In genomic region chr16:85637079-85637478, GRCm38 (mm10) we compare ENCODE assay signal across 23 mouse cellular contexts.
"Had no signal": no experiment of that assay in that cellular context is flagged by ENCODE, and none has a peak within 500 bp of the region (broad histone marks: within the 10 kb centered on the region; RNA-seq: fewer than 3 reads in every experiment).

No protein-coding gene starts in this region.

- H3K4me3 ChIP-seq: gastrocnemius, adult 2 months; heart, embryonic 10.5 days; heart, embryonic 12.5 days; hindbrain, embryonic 13.5 days; intestine, embryonic 15.5 days; layer of hippocampus, adult 2 months; left cerebral cortex, adult 2 months; limb, embryonic 10.5 days; limb, embryonic 12.5 days had no signal

- H3K9ac ChIP-seq: heart, embryonic 12.5 days; hindbrain, embryonic 13.5 days; intestine, embryonic 15.5 days; limb, embryonic 12.5 days had no signal

- H3K36me3 ChIP-seq: heart, embryonic 10.5 days; heart, embryonic 12.5 days; hindbrain, embryonic 13.5 days; intestine, embryonic 15.5 days; limb, embryonic 10.5 days; limb, embryonic 12.5 days had no signal

- DNase-seq: gastrocnemius, adult 2 months; gastrocnemius, postnatal 10 days; gastrocnemius, postnatal 25 days; heart, adult 18-20 months; heart, postnatal 10 days; heart, postnatal 4 days; kidney, adult 18-20 months; kidney, adult 8-10 months; kidney, postnatal 10 days; kidney, postnatal 25 days; kidney, postnatal 4 days; liver had no signal

- H3K9me3 ChIP-seq: heart, embryonic 10.5 days; heart, embryonic 12.5 days; hindbrain, embryonic 13.5 days; intestine, embryonic 15.5 days; limb, embryonic 10.5 days; limb, embryonic 12.5 days had no signal

- ATAC-seq: forebrain, embryonic 16.5 days; inflammation-experienced regulatory T-cells, adult 6 months; intestine, embryonic 15.5 days; intestine, postnatal 0 days had no signal

- H3K27me3 ChIP-seq: heart, embryonic 12.5 days; hindbrain, embryonic 13.5 days; intestine, embryonic 15.5 days; limb, embryonic 12.5 days had no signal

- H3K27ac ChIP-seq: gastrocnemius, adult 2 months; heart, embryonic 10.5 days; hindbrain, embryonic 13.5 days; intestine, embryonic 15.5 days; layer of hippocampus, adult 2 months; left cerebral cortex, adult 2 months; limb, embryonic 10.5 days; limb, embryonic 12.5 days had no signal

- H3K4me2 ChIP-seq: heart, embryonic 12.5 days; hindbrain, embryonic 13.5 days; intestine, embryonic 15.5 days; limb, embryonic 12.5 days had no signal

- H3K4me1 ChIP-seq: heart, embryonic 10.5 days; heart, embryonic 12.5 days; intestine, embryonic 15.5 days; limb, embryonic 10.5 days; limb, embryonic 12.5 days had no signal
